Mouse (Mus musculus): ENCODE data around the gene Mmp10. TPM values are rescaled to one million over a fixed set of nuclear protein-coding genes. Genes with fewer than 3 reads are reported as not detected.

Gene Mmp10
- polyA plus RNA-seq, 1 experiment from 2014 or later: 0.09 TPM

DNA sequence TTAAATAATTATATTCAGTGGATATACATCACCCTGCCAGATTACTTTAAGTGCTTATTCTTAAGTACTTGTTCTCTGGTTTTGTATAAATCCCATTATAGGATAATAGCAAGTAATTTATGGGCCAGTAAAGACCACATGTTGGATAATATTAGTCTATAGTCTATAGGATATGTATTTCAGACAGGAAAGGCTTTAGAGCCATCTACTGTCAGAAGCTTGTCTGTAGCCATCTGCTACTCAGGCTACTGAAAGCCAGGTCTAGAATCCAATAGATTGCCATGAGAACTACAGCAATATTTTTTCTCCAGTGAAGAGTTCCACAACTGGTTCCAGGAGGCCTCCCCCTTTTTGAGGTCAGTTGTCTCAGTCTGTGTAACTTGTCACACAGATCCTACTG lies 40.6 kb downstream of the Mmp10 start:
- no peaks in the 10 kb centered on the region for H3K36me3 ChIP-seq (ENCODE audit: insufficient read depth, low read length)
- no peaks in the 10 kb centered on the region for H3K4me1 ChIP-seq (ENCODE audit: insufficient read depth, low read length)
- ATAC-seq (ENCODE audit: low FRiP score, low TSS enrichment): no peak
- no peaks in the 10 kb centered on the region for H3K27me3 ChIP-seq (ENCODE audit: insufficient read depth, low read length)
- H3K4me2 ChIP-seq (replicated peaks; ENCODE audit: low read depth, low read length): no peak overlapping the region
- no peak overlapping the region for H3K4me3 ChIP-seq (ENCODE audit: low read length)
- H3K27ac ChIP-seq (ENCODE audit: low read length): no peak overlapping the region
- no peak overlapping the region for H3K9ac ChIP-seq (replicated peaks; ENCODE audit: low read length)
- no peaks in the 10 kb centered on the region for H3K9me3 ChIP-seq (ENCODE audit: low read length)

DNA sequence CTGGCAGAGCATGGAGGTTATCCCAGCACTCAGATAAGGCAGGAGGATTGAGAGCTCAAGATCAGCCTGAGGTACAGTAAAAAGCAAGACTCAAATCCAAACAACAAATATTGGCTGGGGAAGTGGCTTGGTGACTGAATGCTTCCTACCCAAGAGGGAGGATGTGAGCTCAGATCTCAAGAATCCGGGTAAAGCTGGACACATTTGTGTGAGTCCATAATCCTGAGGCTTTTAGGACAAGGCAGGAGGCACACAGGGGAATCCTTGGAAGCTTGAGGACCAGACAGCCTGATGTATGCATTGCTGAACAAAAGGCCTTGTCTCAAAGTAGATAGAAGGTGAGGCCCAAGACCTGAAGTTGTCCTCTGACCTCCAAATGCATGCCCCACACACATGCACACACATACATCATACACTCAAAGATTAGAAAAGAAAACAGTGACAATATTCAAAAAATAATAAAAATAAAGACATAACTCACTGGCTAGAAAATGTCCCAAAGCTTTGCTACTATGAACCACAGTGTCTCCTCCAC lies 42.8 kb downstream of the Mmp10 start:
- H3K4me2 ChIP-seq (replicated peaks; ENCODE audit: low read depth, low read length): no peak overlapping the region
- 55% methylated on average over 1 of the region's 1 CpGs for WGBS
- ATAC-seq (ENCODE audit: low FRiP score, low TSS enrichment): peak; percentile 68

DNA sequence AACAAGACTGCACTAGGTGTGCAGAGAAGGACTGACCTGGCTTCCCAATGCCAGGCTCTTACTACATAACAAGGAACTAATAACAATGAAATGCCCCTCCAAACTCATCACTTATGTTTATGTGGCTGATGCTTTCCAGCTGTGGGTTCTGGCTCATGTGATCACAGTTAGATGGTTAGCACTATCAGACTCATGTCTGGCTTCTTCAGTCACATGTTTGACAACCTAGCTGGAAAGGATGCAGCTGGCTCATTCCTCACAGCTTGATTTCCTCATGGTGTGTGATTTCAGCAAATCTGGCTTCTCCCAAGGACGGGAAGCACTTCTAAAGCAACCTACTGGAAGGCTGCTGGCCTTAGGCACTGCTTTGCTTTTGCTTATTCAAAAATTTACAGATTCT lies 43.3 kb downstream of the Mmp10 start:
- no peak overlapping the region for H3K9ac ChIP-seq (replicated peaks; ENCODE audit: low read length)
- 29% methylated on average over 1 of the region's 1 CpGs for WGBS
- H3K4me3 ChIP-seq (ENCODE audit: low read length): no peak overlapping the region
- ATAC-seq (ENCODE audit: low FRiP score, low TSS enrichment): peak; percentile 96
- H3K27ac ChIP-seq (ENCODE audit: low read length): no peak overlapping the region
- H3K4me1 ChIP-seq (ENCODE audit: insufficient read depth, low read length): no peaks in the 10 kb centered on the region
- H3K27me3 ChIP-seq (ENCODE audit: insufficient read depth, low read length): no peaks in the 10 kb centered on the region
- no peaks in the 10 kb centered on the region for H3K36me3 ChIP-seq (ENCODE audit: insufficient read depth, low read length)
- no peak overlapping the region for H3K4me2 ChIP-seq (replicated peaks; ENCODE audit: low read depth, low read length)
- H3K9me3 ChIP-seq (ENCODE audit: low read length): no peaks in the 10 kb centered on the region

More for the DNA sequence above, 42.8 kb downstream of the Mmp10 start:
- no peak overlapping the region for H3K9ac ChIP-seq (replicated peaks; ENCODE audit: low read length)
- no peaks in the 10 kb centered on the region for H3K9me3 ChIP-seq (ENCODE audit: low read length)
- no peak overlapping the region for H3K27ac ChIP-seq (ENCODE audit: low read length)
- H3K27me3 ChIP-seq (ENCODE audit: insufficient read depth, low read length): no peaks in the 10 kb centered on the region
- H3K4me1 ChIP-seq (ENCODE audit: insufficient read depth, low read length): no peaks in the 10 kb centered on the region
- H3K4me3 ChIP-seq (ENCODE audit: low read length): no peak overlapping the region
- no peaks in the 10 kb centered on the region for H3K36me3 ChIP-seq (ENCODE audit: insufficient read depth, low read length)

DNA sequence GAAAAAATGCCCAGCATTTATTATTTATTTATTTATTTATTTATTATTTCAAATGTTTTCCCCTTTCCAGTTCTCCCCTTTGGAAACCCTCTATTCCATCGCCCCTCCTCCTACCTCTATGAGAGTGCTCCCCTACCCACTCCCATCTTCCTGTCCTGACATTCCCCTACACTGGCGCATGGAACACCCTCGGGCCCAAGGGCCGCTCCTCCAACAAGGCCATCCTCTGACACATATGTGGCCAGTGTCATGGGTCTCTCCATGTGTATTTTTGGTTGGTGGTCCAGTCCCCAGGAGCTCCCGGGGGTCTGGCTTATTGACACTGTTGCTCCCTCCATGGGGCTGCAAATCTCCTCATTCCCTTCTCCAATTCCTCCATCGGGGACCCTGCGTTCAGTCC lies 43.8 kb downstream of the Mmp10 start:
- 86% methylated on average over 7 of the region's 7 CpGs for WGBS
- no peak overlapping the region for H3K9ac ChIP-seq (replicated peaks; ENCODE audit: low read length)
- H3K4me1 ChIP-seq (ENCODE audit: insufficient read depth, low read length): no peaks in the 10 kb centered on the region
- H3K4me3 ChIP-seq (ENCODE audit: low read length): no peak overlapping the region
- H3K27me3 ChIP-seq (ENCODE audit: insufficient read depth, low read length): no peaks in the 10 kb centered on the region
- H3K27ac ChIP-seq (ENCODE audit: low read length): no peak overlapping the region
- no peak overlapping the region for H3K4me2 ChIP-seq (replicated peaks; ENCODE audit: low read depth, low read length)
- 0 out of 2 replicates have a peak, but pooled peaks have one; percentile 52 for ATAC-seq (ENCODE audit: low FRiP score, low TSS enrichment)
- H3K36me3 ChIP-seq (ENCODE audit: insufficient read depth, low read length): no peaks in the 10 kb centered on the region
- H3K9me3 ChIP-seq (ENCODE audit: low read length): no peaks in the 10 kb centered on the region

DNA sequence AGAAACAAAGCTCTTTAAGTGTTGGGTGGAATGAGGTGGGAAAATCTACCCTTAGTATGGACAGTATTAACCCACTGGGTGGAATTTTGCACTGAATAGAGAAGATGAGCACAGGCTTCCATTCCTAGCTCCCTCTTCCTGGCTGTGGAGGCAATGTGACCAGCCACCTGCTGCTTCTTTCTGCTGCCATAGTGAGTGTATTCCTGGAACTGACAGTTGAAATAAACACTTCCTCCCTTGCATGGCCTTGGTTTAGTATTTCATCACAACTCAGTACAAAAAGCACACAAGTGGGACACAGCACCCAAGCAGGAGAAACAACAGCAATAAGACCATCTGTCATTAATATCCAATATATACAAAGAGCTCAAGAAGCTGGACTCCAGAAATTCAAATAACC lies 49.8 kb downstream of the Mmp10 start:
- Histone ChIP-seq H3K4me3 (ENCODE audit: low read length) (no peak overlapping the region), H3K36me3 (ENCODE audit: insufficient read depth, low read length) (no peaks in the 10 kb centered on the region), H3K27ac (ENCODE audit: low read length) (no peak overlapping the region), H3K9me3 (ENCODE audit: low read length) (no peaks in the 10 kb centered on the region), H3K9ac (replicated peaks; ENCODE audit: low read length) (no peak overlapping the region), H3K4me2 (replicated peaks; ENCODE audit: low read depth, low read length) (no peak overlapping the region), H3K27me3 (ENCODE audit: insufficient read depth, low read length) (no peaks in the 10 kb centered on the region), H3K4me1 (ENCODE audit: insufficient read depth, low read length) (no peaks in the 10 kb centered on the region)
- ATAC-seq (ENCODE audit: low FRiP score, low TSS enrichment): no peak

DNA sequence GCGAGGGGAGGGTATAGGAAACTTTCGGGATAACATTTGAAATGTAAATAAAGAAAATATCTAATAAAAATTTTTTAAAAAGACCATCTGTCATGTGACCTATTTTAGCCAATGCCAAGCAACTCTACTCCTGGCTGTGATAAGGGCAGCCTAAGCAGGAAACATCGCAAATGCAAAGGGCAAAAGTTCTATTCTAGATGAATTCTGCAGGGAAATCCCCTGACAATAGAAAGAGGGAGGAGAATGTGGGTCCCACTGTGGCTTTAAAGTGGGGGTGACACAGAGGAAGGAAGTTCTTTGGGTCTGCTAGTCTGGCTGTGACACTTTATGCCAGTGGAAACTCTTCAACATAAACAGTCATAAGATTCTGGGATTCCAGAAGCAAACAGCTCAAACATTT lies 51.4 kb downstream of the Mmp10 start:
- Histone ChIP-seq H3K27ac (ENCODE audit: low read length) (no peak overlapping the region), H3K4me1 (ENCODE audit: insufficient read depth, low read length) (no peaks in the 10 kb centered on the region), H3K9ac (replicated peaks; ENCODE audit: low read length) (no peak overlapping the region), H3K4me3 (ENCODE audit: low read length) (no peak overlapping the region), H3K27me3 (ENCODE audit: insufficient read depth, low read length) (no peaks in the 10 kb centered on the region), H3K9me3 (ENCODE audit: low read length) (no peaks in the 10 kb centered on the region), H3K4me2 (replicated peaks; ENCODE audit: low read depth, low read length) (no peak overlapping the region), H3K36me3 (ENCODE audit: insufficient read depth, low read length) (no peaks in the 10 kb centered on the region)
- WGBS: 90% methylated on average over 3 of the region's 3 CpGs
- ATAC-seq (ENCODE audit: low FRiP score, low TSS enrichment): no peak

DNA sequence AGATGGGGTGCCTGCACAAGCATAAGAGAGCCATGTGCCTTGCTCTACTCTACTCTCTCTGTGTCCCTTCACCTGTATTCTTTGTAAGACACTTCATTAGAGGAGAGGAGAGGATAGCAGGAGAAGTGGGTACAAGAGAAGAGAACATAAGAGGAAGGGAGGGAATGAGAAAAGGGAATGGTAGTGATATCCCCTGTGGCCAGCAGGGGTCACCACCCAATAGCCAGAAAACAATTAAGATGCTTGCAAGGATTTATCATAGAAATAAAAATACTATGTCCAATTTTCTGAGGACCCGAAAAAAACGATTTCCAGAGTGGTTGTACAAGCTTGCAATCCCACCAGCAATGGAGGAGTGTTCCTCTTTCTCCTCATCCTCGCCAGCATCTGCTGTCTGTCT lies 52.2 kb downstream of the Mmp10 start:
- Histone ChIP-seq H3K4me1 (ENCODE audit: insufficient read depth, low read length) (no peaks in the 10 kb centered on the region), H3K4me3 (ENCODE audit: low read length) (no peak overlapping the region), H3K9me3 (ENCODE audit: low read length) (no peaks in the 10 kb centered on the region), H3K27ac (ENCODE audit: low read length) (no peak overlapping the region), H3K9ac (replicated peaks; ENCODE audit: low read length) (no peak overlapping the region), H3K4me2 (replicated peaks; ENCODE audit: low read depth, low read length) (no peak overlapping the region), H3K36me3 (ENCODE audit: insufficient read depth, low read length) (no peaks in the 10 kb centered on the region), H3K27me3 (ENCODE audit: insufficient read depth, low read length) (no peaks in the 10 kb centered on the region)
- ATAC-seq (ENCODE audit: low FRiP score, low TSS enrichment): no peak
- 60% methylated on average over 3 of the region's 3 CpGs for WGBS

DNA sequence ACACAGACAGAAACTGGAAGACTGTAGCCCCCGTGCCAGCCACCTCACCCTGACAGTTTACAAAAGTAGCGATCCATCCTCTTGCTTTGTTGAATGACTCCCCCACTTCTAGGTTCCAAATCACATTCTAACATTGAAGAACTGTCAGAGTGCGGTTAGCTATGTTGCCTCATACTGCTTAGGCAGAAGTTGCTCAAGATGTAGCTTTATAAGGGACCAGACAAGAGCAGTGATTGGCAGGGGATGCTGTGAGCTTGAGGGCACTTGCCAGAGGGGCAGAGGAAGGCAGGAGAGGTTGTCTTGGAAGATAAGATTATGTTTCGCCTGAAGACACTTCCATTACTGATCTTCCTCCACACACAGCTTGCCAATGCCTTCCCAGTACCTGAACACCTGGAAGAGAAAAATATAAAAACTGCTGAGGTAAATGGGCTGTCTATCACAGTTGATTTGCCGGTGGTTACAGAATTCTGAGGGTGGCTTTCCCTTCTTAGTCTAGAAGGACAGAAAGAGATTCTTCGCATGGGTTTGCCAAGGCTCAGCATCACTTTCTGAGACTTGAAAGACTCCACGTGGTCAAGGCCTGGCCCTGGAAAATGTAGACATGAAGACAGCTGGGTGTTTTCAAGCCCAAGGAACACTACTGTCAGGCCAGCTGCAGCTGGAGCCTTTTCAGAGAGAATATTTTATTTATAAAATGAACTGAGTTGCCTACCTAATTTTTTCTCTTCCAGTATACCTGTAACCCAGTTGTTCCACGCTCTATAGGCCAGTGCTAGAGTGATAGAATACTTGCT lies 56.3 kb downstream of the Mmp10 start, which contains the start of gene Mmp8:
Gene Mmp8 (plus strand): TSS at position 236 of the 797 bp plus-strand sequence.
- no peak within 1 kb of the TSS for H3K9ac ChIP-seq (replicated peaks; ENCODE audit: low read length)
- H3K36me3 ChIP-seq (ENCODE audit: insufficient read depth, low read length): no peaks in the 10 kb centered on the region
- no peaks in the 10 kb centered on the region for H3K4me1 ChIP-seq (ENCODE audit: insufficient read depth, low read length)
- no peak within 1 kb of the TSS for H3K4me2 ChIP-seq (replicated peaks; ENCODE audit: low read depth, low read length)
- no peak within 1 kb of the TSS for H3K4me3 ChIP-seq (ENCODE audit: low read length)
- ATAC-seq (ENCODE audit: low FRiP score, low TSS enrichment): no peak
- no peak within 1 kb of the TSS for H3K27ac ChIP-seq (ENCODE audit: low read length)
- no peaks in the 10 kb centered on the region for H3K9me3 ChIP-seq (ENCODE audit: low read length)
- no peaks in the 10 kb centered on the region for H3K27me3 ChIP-seq (ENCODE audit: insufficient read depth, low read length)
- WGBS: 69% methylated on average over 8 of the region's 8 CpGs
